Mouse (Mus musculus) ovary, postnatal 10 days (tissue): Measurements from ENCODE around the gene Sh2d1b2.

Experiments
- DNase-seq: peaks from one replicate; pipeline ENCODE4 v3.0.0; 2022; ENCODE audit warnings: low spot score

Sh2d1b2 gene

DNA sequence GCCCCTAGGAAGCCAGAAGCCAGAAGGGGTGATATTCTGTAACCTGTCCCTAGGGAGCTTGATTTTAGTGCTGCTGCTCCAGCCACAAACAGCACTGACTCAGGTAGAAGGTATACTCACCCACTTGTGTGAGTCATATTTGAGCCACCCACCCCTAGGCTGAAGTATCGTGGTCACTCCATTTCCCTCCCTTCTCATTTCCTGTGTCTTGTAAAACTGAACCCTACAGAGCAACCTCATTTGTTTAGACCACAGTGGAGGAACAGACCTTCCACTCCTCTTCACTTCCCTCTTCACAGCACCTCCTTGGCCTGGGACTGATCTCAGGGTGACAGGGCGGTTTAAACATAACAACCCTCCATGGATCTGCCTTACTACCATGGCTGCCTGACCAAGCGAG is 44.5 kb downstream of the Sh2d1b2 start, which contains the start of gene Sh2d1b1:
Gene Sh2d1b1 (plus strand): TSS at position 305 of the 400 bp plus-strand sequence.
- no peak for DNase-seq

GRCm38 (mm10) chr1:170282415-170283129 is 50.0 kb downstream of the Sh2d1b2 start:
- no peak for DNase-seq

DNA sequence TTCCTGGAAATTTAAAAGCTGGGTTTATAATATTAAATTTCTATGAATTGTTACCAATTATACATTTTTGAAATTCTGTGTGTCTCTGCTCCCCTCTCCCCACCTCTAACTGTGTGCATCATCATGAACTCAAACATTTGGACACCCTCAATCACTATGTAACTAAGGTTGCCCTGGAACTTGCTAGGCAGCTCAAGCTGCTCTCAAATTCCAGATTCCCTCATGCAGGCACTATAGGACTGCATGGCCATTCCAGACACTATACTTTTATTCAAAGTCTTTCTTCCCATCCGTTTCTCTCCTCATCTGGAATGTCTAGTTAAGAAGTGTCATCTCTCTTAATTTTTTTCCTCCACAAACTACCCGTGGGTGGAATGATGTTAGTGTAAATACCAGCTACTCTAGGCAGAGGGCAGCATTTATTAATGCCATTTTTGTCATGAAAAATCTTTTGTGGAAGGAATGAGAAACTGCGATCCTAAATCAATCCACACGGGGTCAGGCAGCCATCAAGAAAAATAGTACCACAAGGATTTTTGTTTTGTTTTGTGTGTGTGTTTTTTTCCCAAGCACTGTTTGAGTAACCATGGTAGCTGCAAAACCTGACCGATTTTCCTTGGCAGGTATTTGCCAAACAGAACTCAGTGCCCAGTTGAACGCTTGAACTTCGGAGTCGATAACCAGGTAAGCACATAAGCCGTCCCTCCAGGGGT is 59.8 kb downstream of the Sh2d1b2 start:
- no peak for DNase-seq

DNA sequence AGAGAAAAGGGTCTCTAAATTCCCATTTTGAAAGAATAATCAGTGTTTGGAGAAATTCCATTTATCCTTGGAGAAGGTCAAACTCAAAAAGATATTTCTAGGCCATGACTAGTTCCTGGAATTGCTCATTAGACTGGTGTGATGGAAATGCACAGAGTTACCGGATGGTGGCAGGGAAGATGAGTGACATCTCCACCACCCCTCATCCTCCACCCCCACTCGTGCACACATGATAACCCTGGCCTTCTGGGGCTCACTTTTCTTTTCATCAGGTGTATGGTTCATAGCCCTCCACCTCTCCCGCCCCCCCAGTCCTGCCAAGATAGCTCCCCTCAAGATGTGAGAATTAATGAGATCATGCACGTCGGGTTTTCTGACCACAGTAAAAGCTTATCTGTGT is 60.7 kb downstream of the Sh2d1b2 start:
- no peak for DNase-seq

DNA sequence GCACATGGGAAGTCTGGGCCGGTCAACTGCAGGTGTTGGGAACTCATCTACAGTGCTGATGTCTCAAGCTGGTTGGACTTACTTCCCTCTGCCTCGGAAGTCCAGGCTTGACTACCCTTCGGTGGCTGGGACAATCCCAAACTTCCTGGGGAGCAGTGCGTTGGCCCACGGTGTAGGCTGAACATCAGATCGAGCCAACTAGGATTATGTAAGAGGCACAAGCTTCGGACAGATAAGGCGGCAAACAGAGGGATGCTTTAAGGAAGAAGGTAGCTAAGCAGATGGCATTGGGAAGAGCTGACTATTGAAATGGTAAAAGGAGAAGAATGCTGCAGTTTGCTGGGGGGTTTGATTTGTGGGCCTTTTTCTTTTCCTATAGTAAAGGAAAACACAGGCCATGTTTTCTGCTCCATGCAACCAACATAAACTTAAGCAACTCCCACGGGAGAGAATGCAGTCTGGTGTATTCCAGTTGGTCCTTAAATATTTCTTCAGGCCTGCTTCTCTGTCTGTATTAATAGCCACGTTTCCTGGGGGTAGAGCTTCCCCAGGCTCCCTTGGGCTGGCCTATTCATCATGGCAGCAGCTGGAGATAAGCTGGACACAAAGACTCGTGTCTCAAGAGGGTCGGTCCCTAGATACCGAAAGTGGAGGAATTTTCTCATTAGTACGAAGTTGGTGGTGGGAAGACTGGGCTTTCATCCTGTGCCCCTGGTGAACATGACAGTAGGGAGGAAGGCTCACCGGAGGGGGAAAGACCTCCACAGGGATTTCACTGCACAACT is 62.4 kb downstream of the Sh2d1b2 start:
- DNase-seq: no peak

- no peak for DNase-seq
Observed at GRCm38 (mm10) chr1:170299496-170299895, 66.9 kb downstream of the Sh2d1b2 start.

DNA sequence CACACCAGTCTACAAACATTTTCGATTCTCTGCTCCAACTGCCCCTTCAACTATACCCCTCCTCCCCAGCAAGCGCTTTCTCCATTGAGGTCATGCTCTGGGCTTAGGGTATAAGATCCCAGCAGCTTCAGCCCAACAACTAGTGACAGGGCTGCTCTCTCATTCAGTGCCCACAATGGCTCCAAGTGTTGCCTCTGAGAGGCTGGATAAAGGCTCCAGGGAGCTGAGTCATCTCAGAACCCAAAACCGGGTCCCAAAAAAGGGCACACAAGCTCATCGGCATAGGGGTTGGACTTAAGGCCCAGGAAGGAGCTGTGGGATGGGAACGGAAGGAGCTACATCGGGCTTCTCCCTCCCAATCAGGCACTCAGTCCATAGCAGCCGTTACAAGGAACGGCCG is 69.1 kb downstream of the Sh2d1b2 start:
- no peak for DNase-seq

- DNase-seq: no peak
Observed at GRCm38 (mm10) chr1:170302456-170302855, 69.9 kb downstream of the Sh2d1b2 start.

DNA sequence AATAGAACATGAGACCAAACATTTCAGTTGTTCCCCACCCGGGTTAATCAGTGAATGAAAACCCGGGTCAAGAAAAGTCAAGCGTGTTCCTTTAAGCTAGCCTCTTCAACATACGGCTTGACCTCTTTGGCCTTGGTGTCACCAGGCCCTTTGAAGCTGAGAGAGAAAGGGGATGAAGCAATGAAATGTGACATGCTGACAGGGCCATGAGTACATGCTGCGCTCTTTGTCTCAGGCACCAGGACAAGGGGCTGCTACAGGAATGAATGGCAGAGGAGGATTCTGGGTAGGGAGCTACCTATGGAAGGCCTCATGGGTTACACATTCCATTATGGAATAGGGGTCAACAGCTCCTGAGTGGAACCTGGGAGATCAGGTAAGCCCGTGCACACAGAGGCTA is 70.6 kb downstream of the Sh2d1b2 start:
- no peak for DNase-seq
